Mouse (Mus musculus): Measurements from ENCODE around the gene Luc7l2.

GRCm38 (mm10) chr6:38626086-38626485 is 75.0 kb downstream of the Luc7l2 start:
- TF ChIP-seq GATA1 (IDR thresholded peaks at IDR 0.05; ENCODE audit: borderline replicate concordance, low read length) (no peak), FLI1 (IDR thresholded peaks at IDR 0.05; ENCODE audit: low read length) (no peak)

All from megakaryocyte, embryonic 14.5 days (primary cell).